Mouse (Mus musculus): ENCODE results near the gene Tomm40.

The Tomm40 gene

GRCm38 (mm10) chr7:19744590-19745385, 29.6 kb upstream of the Tomm40 start:
- DNase-seq, result no peak

GRCm38 (mm10) chr7:19743791-19744190, 28.6 kb upstream of the Tomm40 start:
- DNase-seq, result no peak

GRCm38 (mm10) chr7:19742468-19742867, 27.2 kb upstream of the Tomm40 start:
- no peak for DNase-seq

- DNase-seq, result no peak
These were observed 26.2 kb upstream of the Tomm40 start for GRCm38 (mm10) chr7:19741329-19742031.

- no peak for DNase-seq
These were observed 25.0 kb upstream of the Tomm40 start for GRCm38 (mm10) chr7:19740269-19740668.

- no peak for DNase-seq
These were observed 23.5 kb upstream of the Tomm40 start for GRCm38 (mm10) chr7:19738771-19739170.

- DNase-seq, result no peak
These were observed 21.3 kb upstream of the Tomm40 start for GRCm38 (mm10) chr7:19736389-19737057.

- no peak for DNase-seq
These were observed 19.0 kb upstream of the Tomm40 start for GRCm38 (mm10) chr7:19734178-19734666.

GRCm38 (mm10) chr7:19726541-19726940, 11.3 kb upstream of the Tomm40 start:
- DNase-seq, result no peak

GRCm38 (mm10) chr7:19724167-19724566, 8.9 kb upstream of the Tomm40 start:
- no peak for DNase-seq

GRCm38 (mm10) chr7:19722754-19723195, 7.5 kb upstream of the Tomm40 start:
- no peak for DNase-seq

GRCm38 (mm10) chr7:19719200-19719599, 4.0 kb upstream of the Tomm40 start:
- no peak for DNase-seq

GRCm38 (mm10) chr7:19718297-19718952, 3.2 kb upstream of the Tomm40 start:
- DNase-seq, result no peak

- DNase-seq, result peak; percentile 60
These were observed 2.1 kb upstream of the Tomm40 start for GRCm38 (mm10) chr7:19717346-19717745.

GRCm38 (mm10) chr7:19716822-19717221, 1.6 kb upstream of the Tomm40 start:
- DNase-seq, result peak; percentile 69

- no peak for DNase-seq
These were observed 931 bp upstream of the Tomm40 start for GRCm38 (mm10) chr7:19716055-19716682.

GRCm38 (mm10) chr7:19714836-19715235, 402 bp downstream of the Tomm40 start:
- DNase-seq, result no peak

- peak; percentile 53 for DNase-seq
These were observed 1.6 kb downstream of the Tomm40 start for GRCm38 (mm10) chr7:19713598-19713997.

- peak; percentile 54 for DNase-seq
These were observed 2.0 kb downstream of the Tomm40 start for GRCm38 (mm10) chr7:19713196-19713595.

GRCm38 (mm10) chr7:19712414-19712813, 2.8 kb downstream of the Tomm40 start:
- no peak for DNase-seq

GRCm38 (mm10) chr7:19710650-19711049, 4.6 kb downstream of the Tomm40 start:
- peak; percentile 43 for DNase-seq

- DNase-seq, result no peak
These were observed 10.0 kb downstream of the Tomm40 start for GRCm38 (mm10) chr7:19705271-19705670.

All from cerebellum, adult 11-12 months (tissue).